8 mouse cellular contexts compared by ENCODE assay signal in the genomic region with DNA sequence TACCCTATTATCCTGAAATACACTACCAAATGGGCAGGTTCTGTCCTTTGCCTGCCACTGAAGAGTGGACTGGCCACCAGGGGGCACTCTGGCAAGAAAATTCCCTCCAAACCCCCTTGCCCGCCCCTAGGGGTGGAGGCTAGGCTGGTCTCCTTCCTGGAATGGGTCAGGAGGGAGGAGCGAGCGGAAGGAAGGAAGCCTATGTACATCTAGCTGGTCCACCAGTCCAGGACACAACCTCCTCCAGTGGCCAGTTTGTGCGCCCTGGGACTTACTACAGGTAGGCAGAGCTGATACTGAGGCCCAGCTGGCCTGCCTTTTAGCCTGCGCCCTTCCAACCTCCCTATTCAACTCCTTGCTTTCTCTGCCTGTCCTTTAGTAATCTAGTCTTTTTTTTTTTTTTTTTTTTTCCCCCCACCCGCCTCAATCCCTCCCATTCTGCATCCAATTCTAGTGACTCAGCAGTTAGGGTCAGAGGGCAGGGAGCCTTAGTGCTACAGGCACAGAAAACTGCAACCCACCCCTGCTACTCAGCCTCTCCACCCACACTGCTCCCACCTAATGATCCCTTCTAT. TPM values are rescaled to one million over a fixed set of nuclear protein-coding genes. Genes with fewer than 3 reads are reported as not detected.
DNase-seq lines count a peak whose midpoint lies in the region; ATAC-seq lines count a peak whose summit lies in the region.

Hsd3b7 (plus strand) TSS at position 170 of the 575 bp plus-strand sequence.

- peak; percentile 98 for DNase-seq in adrenal gland, postnatal 10 days
- DNase-seq in embryonic facial prominence, embryonic 10.5 days (ENCODE audit: low spot score) = peak; percentile 93
- DNase-seq in gonadal fat pad, adult 2 months (ENCODE audit: low read depth) = no peak
- peak; percentile 78 to 89 for DNase-seq in left cerebral cortex, postnatal 25 days (ENCODE audit: low spot score in 2 of 2)
- DNase-seq in mesoderm, embryonic 11.5 days (ENCODE audit: low read depth, low spot score) = peak; percentile 92
- peak; percentile 81 for DNase-seq in right cerebral cortex, postnatal 25 days
- DNase-seq in urinary bladder, postnatal 36 days (ENCODE audit: low spot score in 2 of 2) = peak; percentile 93 to 95

- H3K4me3 ChIP-seq in embryonic facial prominence, embryonic 10.5 days = peak within 1 kb of the TSS; percentile 26; the same call in 1 of the 2 replicates
- peak within 1 kb of the TSS; percentile 38 for H3K4me3 ChIP-seq in intestine, embryonic 16.5 days (ENCODE audit: low read length)

- no peaks in the 10 kb centered on the region for H3K27me3 ChIP-seq in embryonic facial prominence, embryonic 10.5 days (replicated peaks; ENCODE audit: low read depth, poor library complexity, severe bottlenecking)
- H3K27me3 ChIP-seq in intestine, embryonic 16.5 days (replicated peaks; ENCODE audit: control insufficient read depth, insufficient read depth, low read length) = no peaks in the 10 kb centered on the region

- H3K9ac ChIP-seq in intestine, embryonic 16.5 days (ENCODE audit: low read depth, low read length) = peak within 1 kb of the TSS; percentile 54

- H3K4me2 ChIP-seq in intestine, embryonic 16.5 days (ENCODE audit: low read depth, low read length) = peak within 1 kb of the TSS; percentile 32

- intact Hi-C loops in left cerebral cortex, postnatal 25 days (cut with DNase I) = no loop called here

- H3K27ac ChIP-seq in embryonic facial prominence, embryonic 10.5 days (replicated peaks) = no peak within 1 kb of the TSS
- peak within 1 kb of the TSS; percentile 51; the same call in 1 of the 2 replicates for H3K27ac ChIP-seq in intestine, embryonic 16.5 days (ENCODE audit: low read length)

- ATAC-seq in intestine, embryonic 16.5 days = peak; percentile 93

- H3K9me3 ChIP-seq in embryonic facial prominence, embryonic 10.5 days = no peaks in the 10 kb centered on the region
- H3K9me3 ChIP-seq in intestine, embryonic 16.5 days (ENCODE audit: control insufficient read depth, low read length) = no peaks in the 10 kb centered on the region

- peaks cover 9% of the 10 kb centered on the region for H3K4me1 ChIP-seq in embryonic facial prominence, embryonic 10.5 days
- peaks cover 3% of the 10 kb centered on the region; the same call in 1 of the 2 replicates for H3K4me1 ChIP-seq in intestine, embryonic 16.5 days (ENCODE audit: control insufficient read depth, insufficient read depth, low read length)

- peaks cover 90% of the 10 kb centered on the region for H3K36me3 ChIP-seq in embryonic facial prominence, embryonic 10.5 days (replicated peaks)
- H3K36me3 ChIP-seq in intestine, embryonic 16.5 days (ENCODE audit: control insufficient read depth, insufficient read depth, low read length) = peaks cover 10% of the 10 kb centered on the region

- WGBS in embryonic facial prominence, embryonic 10.5 days = 28% methylated on average over 6 of the region's 6 CpGs
- WGBS in intestine, embryonic 16.5 days = 23% methylated on average over 6 of the region's 6 CpGs

RNA-seq across cellular contexts. Expression of gene Hsd3b7, which starts in this region (rescaled TPM):
- 10 to 100 TPM; 57.1 to 73.1 TPM for total RNA-seq in adrenal gland, postnatal 10 days (2021)
- polyA plus RNA-seq in embryonic facial prominence, embryonic 10.5 days (2016; fragmentation: Nextera tagmentation; extraction: Ambion mirVana) = 6.8 and 8.0 TPM in 2 replicates
- polyA plus RNA-seq in gonadal fat pad, adult 2 months (2012; rRNA removed) = 103 and 120 TPM in 2 replicates
- 37.6 and 38.4 TPM in 2 replicates for polyA plus RNA-seq in intestine, embryonic 16.5 days (2015; fragmentation: Nextera tagmentation; extraction: Ambion mirVana)
- total RNA-seq in left cerebral cortex, postnatal 25 days (2021) = 1 to 10 TPM; 3.6 to 6.8 TPM

Comparison
In these comparisons a context has a peak if more than half of its experiments do, and no peak if none do; other contexts are left out.
1. RNA of gene Hsd3b7 (total RNA-seq): 57.1 to 73.1 TPM in adrenal gland, postnatal 10 days; 3.6 to 6.8 TPM in left cerebral cortex, postnatal 25 days; every median in the first group is over 4 times any median in the second.